Mouse (Mus musculus) layer of hippocampus, adult 2 months (tissue): ENCODE measurements at regions not wholly inside any gene's neighbourhood (a gene's known extent, or its start where the extent isn't known, plus 50 kb on each side); places are given as distances from the start of the nearest gene placed in this dataset.

Source experiments
- DNase-seq, 2 experiments: peaks; one replicate each; pipeline ENCODE4 v3.0.0; 2022; ENCODE audit warnings: low spot score in 2 of 2
- H3K27ac ChIP-seq: fragments of 200-600 bp; 2 replicates; pipeline ENCODE4 v1.8.1; 2022
- H3K4me3 ChIP-seq: fragments of 200-600 bp; 2 replicates; pipeline ENCODE4 v1.8.1; 2022; ENCODE audit warnings: mild to moderate bottlenecking
- CTCF ChIP-seq: fragments of 200-600 bp; conservative IDR thresholded peaks from 2 replicates; pipeline ENCODE4 v1.8.1; 2022; ENCODE audit warnings: antibody characterized with exemption, mild to moderate bottlenecking, moderate library complexity

DNA sequence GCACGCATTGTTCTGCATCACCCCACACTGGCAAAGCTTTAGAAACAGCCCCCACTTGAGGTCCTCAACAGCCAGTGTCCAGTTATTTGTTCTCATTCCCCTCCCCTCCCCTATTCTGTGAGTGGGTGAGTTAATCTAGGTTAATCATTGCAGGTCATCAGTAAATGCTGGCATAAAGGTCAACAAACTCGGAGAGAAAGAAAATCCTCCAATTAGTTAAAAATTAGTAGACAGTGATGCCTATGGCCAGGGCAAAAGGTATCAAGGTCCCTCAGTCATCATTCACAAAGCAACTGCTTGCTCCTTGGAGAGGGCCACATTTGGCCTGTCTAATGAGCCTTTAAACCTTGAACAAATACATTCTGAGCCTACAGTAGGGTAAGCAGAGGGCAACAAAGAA is 105.3 kb upstream of the Dynlrb2 start:
- DNase-seq = no peak
- Histone ChIP-seq H3K4me3 (no peak overlapping the region), H3K27ac (no peak overlapping the region)
- no peak for TF ChIP-seq CTCF

DNA sequence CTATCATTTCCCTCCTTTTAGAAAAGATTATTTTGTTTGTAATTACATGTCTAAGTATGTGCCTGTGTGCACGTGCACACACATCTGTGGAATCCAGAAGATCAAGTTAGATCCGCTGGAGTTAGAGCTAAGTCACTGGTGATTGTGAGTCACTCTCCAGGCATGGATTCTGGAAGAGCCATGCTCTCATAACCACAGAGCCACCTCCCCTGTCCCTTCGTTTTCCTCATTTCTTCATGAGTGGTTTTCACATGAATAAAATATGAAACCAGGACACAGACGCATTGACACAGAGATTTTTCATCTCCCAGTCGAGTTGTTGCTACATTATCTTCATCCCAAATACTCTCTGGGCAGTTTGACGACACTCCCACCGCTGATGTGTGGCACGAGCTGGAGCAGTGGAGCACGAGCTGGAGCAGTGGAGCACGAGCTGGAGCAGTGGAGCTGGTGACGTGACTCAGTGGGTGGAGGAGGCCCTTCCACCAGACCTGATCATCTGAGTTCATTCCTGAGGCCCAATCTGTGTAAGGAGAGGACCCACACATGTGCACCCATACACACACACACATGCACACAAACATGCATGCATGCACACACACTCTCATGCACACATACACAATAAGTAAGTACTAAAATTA is 106.1 kb upstream of the Dynlrb2 start:
- H3K27ac ChIP-seq = no peak overlapping the region
- no peak overlapping the region for H3K4me3 ChIP-seq
- DNase-seq = no peak
- no peak for TF ChIP-seq CTCF

DNA sequence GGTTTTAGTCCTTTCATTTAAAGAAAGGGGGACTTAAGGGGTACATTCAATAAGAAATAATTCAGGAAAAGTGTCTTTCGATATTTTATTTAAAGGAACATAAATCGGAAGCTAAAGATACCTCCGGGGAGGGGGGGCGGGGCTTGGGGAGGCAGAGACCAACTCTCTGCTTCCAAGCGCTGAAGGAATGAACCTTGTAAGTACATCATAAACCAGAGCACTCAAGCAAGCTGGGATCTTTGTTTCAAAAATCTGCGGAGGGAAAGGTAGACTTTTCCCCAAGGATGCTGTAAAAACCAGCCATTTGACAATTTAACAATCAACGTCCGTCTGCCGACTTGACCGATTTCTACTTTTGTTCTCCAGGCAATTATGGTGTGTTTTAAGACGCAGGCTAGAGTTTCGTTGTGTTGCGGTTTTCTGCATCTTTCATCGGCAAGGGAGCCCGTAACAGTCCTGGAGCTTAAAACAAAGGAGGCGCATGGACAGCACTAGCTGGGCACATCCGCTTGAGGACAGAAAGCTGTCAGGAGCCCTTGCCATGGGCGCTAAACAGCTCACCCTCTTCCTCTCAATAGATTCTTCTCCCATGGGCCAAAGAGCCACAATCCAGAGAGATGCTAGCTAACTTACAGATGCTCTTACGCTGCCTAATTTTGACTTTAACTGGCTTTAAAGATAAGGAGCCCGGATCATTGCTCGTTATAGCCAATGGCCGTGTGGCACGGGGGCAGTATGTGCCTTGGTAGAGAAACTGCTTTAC is 119.4 kb upstream of the Dynlrb2 start:
- Histone ChIP-seq H3K4me3 (peak overlapping the region; percentile 5; the same call in 1 of the 2 replicates), H3K27ac (no peak overlapping the region)
- no peak for TF ChIP-seq CTCF
- no peak for DNase-seq

DNA sequence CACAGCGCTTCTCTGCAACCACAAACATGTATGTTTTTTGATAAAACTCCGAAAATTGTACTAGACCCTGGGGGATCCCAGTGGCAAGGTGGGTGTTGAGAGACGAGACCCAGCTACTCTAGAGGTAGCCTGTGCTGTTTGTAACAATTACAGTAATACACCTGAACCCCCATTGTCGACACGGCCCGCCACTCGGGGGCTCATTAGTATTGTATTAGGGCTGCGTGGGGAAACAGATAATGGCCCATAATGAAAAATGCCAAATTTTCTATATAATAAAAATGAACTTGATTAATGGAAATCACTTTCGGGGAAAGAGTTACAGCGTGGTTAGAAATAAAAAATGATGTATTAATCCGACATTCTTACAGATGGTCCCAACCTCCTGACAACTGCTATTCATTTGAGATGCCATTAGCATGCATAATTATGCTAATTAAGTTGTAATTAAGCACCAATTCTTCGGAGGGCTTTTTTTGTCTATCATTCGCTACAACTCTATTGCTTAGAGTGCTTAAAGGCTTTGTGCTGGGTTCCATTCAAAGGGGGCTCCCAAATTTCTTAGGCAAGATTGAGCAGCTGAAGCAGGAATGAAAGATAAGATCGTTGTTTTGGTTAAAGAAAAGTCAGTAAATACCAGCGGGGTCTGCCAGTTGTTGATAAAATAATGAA is 120.2 kb upstream of the Dynlrb2 start:
- H3K4me3 ChIP-seq = peak overlapping the region; percentile 5; the same call in 1 of the 2 replicates
- no peak for TF ChIP-seq CTCF
- H3K27ac ChIP-seq = no peak overlapping the region
- DNase-seq = no peak

DNA sequence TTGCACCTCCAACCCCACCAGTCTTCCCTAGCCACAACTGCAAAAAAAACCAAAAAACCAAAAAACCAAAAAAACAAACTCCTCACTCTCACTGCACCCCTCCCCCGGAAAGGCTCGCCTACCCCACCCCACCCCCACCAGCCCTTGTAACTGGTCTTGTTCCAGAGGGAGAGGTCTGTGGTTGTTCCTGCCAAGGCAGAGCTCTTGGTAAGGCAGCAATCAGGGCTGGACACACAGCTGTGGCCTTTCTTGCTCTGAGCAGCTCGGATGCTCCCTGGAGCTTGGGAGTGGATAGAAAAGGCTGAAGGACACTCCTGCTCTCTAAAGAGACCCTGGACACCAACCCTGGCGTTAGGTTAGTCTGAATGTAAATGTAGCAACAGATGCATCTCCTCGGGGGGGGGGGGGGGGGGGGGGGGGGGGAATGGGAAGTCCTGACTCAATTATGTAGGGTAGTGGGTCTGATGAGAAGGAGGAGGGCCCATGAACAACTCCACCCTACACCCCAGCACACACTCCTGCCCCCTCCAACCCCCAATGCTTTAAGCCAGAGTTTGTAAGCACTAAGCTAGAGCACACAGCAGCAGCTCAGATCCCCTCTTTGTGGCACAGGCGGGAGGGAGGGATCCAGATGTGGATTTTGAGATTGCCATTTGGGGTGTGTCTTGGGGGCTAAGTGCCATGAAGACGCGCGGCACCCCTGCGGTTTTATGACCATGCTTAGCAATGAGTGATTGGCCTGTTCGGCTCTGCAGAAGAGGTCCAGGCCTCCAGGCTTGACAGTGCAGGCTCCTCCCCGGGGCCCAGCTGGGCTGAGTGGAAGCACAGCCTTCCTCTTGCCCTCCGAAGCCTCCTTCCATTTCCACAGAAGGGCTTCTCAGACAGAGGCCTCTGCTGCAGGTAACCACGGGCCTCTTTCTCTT is 121.0 kb upstream of the Dynlrb2 start:
- Histone ChIP-seq H3K4me3 (no peak overlapping the region), H3K27ac (no peak overlapping the region)
- DNase-seq = no peak
- TF ChIP-seq CTCF = no peak

DNA sequence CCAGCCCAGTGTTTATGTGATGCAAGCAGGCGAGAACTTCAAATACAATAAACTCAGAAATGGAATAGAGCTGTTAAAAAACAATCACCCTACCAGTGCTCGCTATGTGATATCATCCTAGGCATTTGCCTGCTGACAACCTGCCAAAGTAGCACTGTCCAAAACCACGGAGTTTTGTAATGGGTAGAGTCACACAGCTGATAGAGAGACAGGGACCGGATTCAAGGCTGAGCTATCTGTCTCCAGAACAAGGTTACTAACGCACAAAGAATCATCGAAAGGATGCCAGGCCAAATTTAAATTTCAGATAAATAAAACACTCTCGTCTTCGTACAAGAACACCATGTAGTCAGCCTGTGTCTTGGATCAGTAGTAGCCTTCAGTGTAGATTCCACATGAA is 121.7 kb upstream of the Dynlrb2 start:
- Histone ChIP-seq H3K27ac (no peak overlapping the region), H3K4me3 (no peak overlapping the region)
- no peak for DNase-seq
- no peak for TF ChIP-seq CTCF

DNA sequence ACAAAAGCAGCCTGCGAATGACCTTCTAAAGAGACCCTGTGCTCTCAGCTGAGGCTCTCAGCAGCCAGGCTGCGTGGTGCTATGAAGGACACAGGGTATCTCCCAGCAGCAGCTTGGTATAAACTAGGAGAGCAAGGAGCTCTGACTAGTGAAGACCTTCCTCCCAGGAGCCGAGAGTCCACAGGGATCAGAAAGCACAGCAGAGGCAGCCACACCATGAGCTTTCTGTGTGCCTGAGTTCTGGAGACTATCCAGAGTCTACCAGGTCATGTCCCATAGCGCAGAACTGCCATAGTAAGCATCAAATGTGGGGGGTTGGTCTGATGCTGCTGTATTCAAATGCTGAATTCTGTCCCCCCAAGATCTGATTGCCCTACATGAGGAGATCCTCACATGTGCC is 124.2 kb upstream of the Dynlrb2 start:
- DNase-seq = no peak
- Histone ChIP-seq H3K27ac (no peak overlapping the region), H3K4me3 (no peak overlapping the region)
- TF ChIP-seq CTCF = no peak

DNA sequence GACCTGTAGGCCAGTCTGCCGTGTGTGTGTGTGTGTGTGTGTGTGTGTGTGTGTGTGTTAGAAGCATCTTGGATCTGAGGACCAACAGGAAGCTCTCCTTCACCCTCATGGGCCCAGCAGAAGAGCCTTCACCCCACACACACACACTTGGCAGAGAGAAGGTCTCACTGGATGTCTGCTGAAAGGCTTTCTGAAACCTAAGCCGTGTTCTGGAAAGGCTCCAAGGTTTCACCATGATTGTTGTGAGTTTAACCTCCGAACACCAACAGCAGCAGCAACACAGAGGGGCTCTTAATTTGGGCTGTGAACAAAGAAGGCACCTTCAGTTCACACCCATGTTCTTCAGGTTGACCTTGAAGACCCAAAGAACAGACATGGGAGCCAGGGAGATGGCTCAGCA is 124.9 kb upstream of the Dynlrb2 start:
- no peak overlapping the region for H3K27ac ChIP-seq
- H3K4me3 ChIP-seq = no peak overlapping the region
- no peak for TF ChIP-seq CTCF
- no peak for DNase-seq

DNA sequence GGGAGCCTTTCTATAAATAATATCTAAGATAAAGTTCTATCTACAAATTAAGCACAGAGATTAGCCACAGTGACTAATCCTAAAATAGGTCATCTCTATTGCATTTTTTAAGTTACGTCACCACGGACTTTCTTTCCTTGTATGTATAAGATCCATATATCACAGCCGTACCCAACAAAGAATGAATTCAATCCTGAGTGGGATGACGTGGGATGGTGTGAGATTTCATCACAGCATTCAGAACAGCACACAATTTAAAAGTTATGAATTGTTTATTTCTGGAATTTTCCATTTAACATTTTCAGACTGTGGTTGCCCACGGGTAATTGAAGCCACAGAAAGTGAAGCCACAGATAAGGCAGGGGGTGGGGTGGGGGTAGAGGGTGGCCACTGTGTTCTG is 129.0 kb upstream of the Dynlrb2 start:
- Histone ChIP-seq H3K4me3 (no peak overlapping the region), H3K27ac (no peak overlapping the region)
- TF ChIP-seq CTCF = no peak
- DNase-seq = no peak

DNA sequence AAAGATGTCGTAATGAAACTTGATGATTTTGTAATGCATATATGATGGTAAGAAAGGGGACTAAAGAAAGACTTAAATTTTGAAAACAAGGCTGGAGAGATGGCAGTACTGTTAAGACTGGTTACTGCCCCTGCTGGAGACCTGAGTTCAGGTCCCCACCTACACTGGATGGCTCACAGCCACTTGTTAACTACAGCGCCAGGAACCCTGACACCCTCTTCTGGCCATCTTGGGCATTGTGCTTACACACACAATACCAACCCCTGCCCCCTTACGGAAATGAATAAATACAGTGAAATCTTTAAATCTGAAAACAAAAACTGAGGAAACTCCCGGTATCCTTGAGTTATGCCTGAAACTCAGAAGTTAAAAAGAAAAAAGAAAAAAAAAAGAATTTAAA is 131.7 kb upstream of the Dynlrb2 start:
- Histone ChIP-seq H3K4me3 (no peak overlapping the region), H3K27ac (no peak overlapping the region)
- no peak for DNase-seq
- peak; percentile 72 for TF ChIP-seq CTCF

DNA sequence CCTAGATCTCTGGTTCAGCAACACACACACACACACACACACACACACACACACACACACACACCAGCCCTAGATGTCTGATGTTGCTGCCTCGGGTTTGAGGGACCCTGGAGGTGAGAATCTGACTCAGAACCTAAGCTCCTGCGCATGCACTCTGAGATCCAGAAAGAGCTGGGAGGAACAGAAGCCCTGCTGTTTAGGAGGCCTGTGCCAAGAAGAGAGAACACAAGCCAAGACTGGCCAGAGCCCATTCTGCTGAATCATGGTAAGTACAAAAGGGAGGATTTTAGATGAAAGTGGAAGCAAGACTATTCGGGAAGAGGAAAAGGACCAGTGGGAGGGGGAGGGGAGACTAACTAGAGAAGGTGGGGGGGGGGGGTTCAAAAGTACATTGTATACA is 132.2 kb upstream of the Dynlrb2 start:
- DNase-seq = peak; percentile 63 to 65
- TF ChIP-seq CTCF = no peak
- H3K27ac ChIP-seq = 0 out of 2 replicates have a peak overlapping the region, but pooled peaks have one; percentile 39
- H3K4me3 ChIP-seq = no peak overlapping the region

DNA sequence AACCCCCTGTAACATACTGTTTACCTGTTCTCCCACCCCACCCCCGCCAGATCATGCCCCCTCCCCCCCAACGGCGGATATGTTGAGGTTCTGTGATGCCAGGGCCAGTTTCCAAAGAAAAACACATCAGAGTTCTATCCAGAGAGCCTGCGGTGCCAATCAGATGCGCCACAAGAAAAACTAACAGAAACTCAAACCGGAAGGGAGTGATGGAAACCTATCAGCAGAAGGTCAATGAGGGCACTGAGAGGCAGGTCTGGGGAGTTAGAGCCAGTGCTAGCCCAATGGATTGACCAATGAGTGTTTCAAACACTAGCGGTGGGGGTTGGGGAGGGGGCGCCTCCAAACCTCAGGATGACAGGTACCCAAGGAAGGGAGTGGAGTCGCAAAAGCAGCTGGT is 132.7 kb upstream of the Dynlrb2 start:
- no peak for TF ChIP-seq CTCF

More for the DNA sequence above, 132.7 kb upstream of the Dynlrb2 start:
- DNase-seq = no peak
- Histone ChIP-seq H3K4me3 (no peak overlapping the region), H3K27ac (0 out of 2 replicates have a peak overlapping the region, but pooled peaks have one; percentile 39)
